Mouse (Mus musculus): ENCODE measurements around the gene Ecm1.
A peak's percentile ranks its signal among the peaks of the same experiment; 100 is the strongest.

The Ecm1 gene

GRCm38 (mm10) chr3:95689940-95690339 is 49.4 kb downstream of the Ecm1 start:
- no peak for DNase-seq (ENCODE audit: low spot score in 2 of 2)

GRCm38 (mm10) chr3:95689171-95689915 is 50.0 kb downstream of the Ecm1 start:
- DNase-seq (ENCODE audit: low spot score in 2 of 2): peak in 1 of 2 experiments; percentile 46

GRCm38 (mm10) chr3:95687524-95688421 is 51.6 kb downstream of the Ecm1 start, which contains the start of gene Adamtsl4:
TSS of gene Adamtsl4 (minus strand) at chr3:95687917.
- DNase-seq (ENCODE audit: low spot score in 2 of 2): peak; percentile 70 to 73

- no peak for DNase-seq (ENCODE audit: low spot score in 2 of 2)
Measured at GRCm38 (mm10) chr3:95687168-95687523, 52.2 kb downstream of the Ecm1 start.

GRCm38 (mm10) chr3:95686492-95687167 is 52.7 kb downstream of the Ecm1 start:
- DNase-seq (ENCODE audit: low spot score in 2 of 2): no peak

- DNase-seq (ENCODE audit: low spot score in 2 of 2): no peak
Measured at GRCm38 (mm10) chr3:95685701-95686100, 53.7 kb downstream of the Ecm1 start.

GRCm38 (mm10) chr3:95685301-95685700 is 54.1 kb downstream of the Ecm1 start:
- no peak for DNase-seq (ENCODE audit: low spot score in 2 of 2)

GRCm38 (mm10) chr3:95684846-95685245 is 54.5 kb downstream of the Ecm1 start:
- DNase-seq (ENCODE audit: low spot score in 2 of 2): no peak

Data from spleen, postnatal 36 days (tissue).